Mouse (Mus musculus) heart, adult 8-10 months (tissue): ENCODE measurements at regions not wholly inside any gene's neighbourhood (a gene's known extent, or its start where the extent isn't known, plus 50 kb on each side); places are given as distances from the start of the nearest gene placed in this dataset.

ENCODE experiments used
- DNase-seq: peaks from one replicate; pipeline ENCODE4 v3.0.0; 2022; ENCODE audit warnings: low spot score

DNA sequence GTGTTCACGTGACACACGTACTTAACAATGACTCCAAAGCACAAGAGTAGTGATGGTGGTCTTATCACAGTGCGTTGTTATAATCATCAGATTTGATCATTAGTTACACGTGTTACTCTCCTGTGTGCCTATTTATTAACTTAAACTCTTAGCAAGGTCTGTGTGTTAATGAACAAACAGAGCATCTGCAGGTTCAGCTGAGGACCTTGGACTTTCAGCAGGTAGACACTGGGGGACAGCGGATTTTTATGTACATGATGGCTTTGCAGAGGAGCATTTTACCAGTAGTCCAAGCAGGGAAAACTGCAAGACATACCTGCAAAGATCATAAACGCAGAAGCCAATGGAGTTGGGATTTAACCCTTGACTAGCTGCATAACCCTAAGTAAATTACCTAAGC is 211.7 kb upstream of the Ntm start:
- no peak for DNase-seq

DNA sequence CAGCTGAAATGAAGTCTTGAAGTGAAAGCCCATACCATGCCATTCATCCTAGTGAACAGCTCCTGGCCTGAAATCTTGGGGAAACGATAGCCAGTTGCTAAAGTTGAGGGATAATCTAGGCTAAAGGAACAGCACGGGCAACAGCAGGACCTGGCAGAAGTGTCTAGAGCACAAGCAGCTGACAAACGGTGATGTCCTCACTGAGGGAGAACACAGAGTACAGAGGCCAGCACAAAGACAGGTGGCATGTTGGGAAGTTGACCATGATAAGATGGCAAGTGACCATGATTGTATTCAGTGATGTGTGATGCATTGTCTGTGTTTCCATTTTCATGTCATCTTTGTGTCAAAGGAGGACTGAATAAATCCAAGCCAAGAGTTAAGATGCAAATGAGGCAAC is 212.4 kb upstream of the Ntm start:
- no peak for DNase-seq

- no peak for DNase-seq
These were observed 220.5 kb upstream of the Ntm start for GRCm38 (mm10) chr9:30183409-30183808.

DNA sequence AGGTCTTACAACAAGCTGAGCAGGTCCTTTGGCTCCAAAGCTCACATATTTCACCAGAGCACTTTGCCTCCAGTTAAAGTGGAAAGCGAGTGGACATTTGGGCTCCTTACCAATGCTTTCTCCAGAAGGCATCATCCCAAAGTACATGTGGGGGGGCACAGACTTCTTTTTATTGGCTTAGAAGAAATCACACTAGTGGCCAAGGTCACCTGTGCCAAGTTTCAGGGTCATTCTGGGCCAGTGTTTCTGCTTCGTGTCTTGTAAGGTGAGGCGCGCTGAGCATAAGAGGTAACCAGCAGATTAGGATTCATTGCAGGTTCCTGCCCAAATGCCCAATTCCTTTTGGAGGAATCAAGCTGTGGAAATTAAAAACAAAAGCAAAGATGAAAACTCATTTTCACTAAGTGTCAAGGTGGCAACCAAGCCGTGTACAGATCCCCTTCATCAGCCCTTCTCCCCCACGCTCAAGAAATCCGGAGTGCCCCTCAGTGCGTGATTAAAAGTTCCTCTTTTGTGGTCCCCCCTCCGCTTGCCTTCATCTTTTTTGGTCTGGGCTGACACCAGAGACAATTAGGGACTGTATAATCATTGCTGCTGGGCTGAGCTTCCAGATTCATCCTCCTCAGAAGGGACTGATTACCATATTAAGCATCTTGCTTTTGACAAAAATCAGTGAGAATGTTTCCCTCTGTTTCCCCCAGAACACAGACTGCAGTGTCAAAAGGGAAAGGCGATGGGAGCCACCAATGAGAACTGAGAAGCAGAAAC is 222.2 kb upstream of the Ntm start:
- no peak for DNase-seq

GRCm38 (mm10) chr9:30186261-30186660 is 223.3 kb upstream of the Ntm start:
- DNase-seq, result no peak

DNA sequence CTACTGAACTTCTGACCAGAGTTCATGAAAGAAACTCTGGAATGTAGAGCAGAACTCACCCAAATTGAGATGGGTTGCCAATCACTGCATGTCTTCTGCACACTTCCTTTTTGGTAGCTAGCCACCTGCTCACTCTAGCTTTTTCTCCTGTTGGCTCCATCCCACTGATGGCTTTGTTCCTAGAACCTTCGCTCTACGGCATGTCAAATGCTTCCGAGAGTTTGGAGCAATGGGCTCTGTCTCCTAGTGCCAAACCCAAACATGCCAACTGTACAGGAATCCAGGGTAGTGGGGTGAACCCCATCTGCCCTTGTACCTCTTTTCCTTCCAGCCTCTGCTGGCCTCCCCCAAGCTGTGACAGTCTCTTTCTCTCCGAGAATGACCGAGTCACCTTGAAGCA is 227.1 kb upstream of the Ntm start:
- DNase-seq, result no peak

GRCm38 (mm10) chr9:30191119-30191518 is 228.2 kb upstream of the Ntm start:
- DNase-seq, result no peak

DNA sequence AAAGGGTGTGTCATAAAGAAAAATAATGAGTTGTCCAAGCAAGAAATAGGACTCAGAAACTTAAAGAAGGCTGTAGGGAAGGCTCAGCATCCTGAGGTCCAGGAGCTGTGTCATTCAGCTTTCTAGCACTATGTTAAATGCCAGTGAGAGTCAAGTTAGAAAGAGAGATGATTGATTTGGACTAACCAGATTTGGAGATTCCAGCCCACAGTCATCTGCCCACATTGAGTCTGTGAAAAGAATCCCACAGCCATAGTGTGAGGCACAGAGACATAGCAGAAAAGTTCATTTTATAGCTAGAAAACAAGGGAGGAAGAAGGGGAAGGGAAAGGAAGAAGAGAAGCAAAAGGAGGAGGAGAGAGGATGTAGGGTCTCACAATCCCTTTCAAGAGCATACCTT is 229.0 kb upstream of the Ntm start:
- DNase-seq, result no peak

- no peak for DNase-seq
These were observed 231.9 kb upstream of the Ntm start for GRCm38 (mm10) chr9:30194866-30195265.

- DNase-seq, result no peak
These were observed 224.5 kb upstream of the Snx19 start for GRCm38 (mm10) chr9:30202411-30202810.

GRCm38 (mm10) chr9:30207631-30208030 is 219.3 kb upstream of the Snx19 start:
- no peak for DNase-seq

DNA sequence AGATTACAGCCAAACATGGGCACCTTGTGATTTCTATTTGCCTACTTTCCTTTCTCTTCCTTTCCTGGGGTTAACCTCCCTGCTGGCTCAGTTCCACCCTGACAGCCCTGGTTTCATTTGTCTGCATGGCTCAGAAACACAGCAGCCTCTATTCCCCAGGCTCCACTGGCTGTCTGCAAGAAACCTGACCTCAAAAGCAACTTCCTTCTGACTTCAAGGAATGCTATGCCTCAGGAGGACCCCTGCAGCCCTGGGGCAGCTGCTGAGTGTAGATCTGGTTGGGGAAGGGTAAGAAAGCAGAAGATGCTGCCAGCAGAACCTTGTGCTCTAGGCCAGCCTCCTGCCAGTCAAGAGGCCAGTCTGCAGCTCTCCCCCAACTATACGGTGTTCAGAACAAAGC is 217.1 kb upstream of the Snx19 start:
- DNase-seq, result no peak

GRCm38 (mm10) chr9:30212471-30213075 is 214.3 kb upstream of the Snx19 start:
- DNase-seq, result no peak

DNA sequence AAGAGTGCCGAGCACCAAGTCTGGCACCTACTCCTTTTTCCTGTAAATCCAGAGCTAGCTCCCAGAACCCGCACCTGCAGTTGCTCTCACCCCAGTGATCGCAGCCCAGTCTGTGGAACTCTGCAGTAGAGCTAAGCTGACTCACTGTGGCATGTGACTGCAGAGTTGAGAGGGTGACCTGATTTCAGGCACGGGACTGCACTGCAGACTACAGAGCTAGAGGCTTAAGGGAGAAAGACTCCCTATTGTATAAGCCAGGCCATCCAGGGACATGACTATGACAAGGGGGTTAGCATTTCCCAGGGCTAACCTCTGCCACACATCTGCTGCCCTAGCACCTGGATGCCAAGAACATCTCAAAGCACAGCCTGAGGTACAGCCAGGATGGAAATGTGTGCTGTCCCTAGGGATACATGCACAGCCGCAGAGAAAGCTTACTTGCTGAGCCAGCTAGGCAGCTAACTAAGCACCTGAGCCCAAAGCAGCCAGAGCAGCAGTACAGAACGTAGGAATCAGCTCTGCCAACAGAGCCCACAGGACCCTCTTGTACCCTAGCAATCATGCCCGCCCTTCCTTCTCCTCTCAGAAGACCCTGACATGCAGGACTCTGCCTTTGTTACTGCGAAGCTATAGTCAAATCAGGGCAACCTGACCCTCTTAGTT is 192.3 kb upstream of the Snx19 start:
- peak; percentile 17 for DNase-seq

GRCm38 (mm10) chr9:30235791-30236190 is 191.1 kb upstream of the Snx19 start:
- DNase-seq, result no peak

- no peak for DNase-seq
These were observed 184.8 kb upstream of the Snx19 start for GRCm38 (mm10) chr9:30242107-30242506.

DNA sequence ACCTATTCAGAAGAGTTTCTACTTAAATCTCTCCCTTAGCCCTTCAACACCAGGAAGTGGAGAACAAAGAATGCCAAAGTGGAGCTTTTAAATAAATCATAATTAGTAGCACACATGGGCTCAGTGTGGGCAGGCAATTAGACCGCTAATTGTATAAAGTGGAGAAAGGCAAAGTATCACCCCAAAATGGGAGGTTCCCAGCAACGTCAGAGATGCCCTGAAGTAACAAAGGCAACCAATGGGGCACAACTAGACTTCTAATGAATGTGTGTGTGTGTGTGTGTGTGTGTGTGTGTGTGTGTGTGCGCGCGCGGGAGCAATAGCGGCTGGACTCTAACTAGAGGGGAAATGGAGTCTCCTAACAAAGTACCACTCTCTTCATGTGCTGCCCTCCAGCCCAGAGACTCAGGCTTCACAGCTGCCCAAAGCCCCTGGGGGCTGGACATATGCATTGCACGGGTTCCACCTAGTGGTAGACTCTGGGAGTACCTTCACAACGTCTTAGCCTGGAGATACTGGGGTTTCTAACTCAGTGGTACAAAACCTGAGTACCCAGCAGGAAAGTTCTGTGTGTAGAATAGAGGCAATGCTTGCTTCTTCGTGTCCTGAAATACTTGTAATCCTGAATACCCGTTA is 162.3 kb upstream of the Snx19 start:
- DNase-seq, result peak; percentile 14

DNA sequence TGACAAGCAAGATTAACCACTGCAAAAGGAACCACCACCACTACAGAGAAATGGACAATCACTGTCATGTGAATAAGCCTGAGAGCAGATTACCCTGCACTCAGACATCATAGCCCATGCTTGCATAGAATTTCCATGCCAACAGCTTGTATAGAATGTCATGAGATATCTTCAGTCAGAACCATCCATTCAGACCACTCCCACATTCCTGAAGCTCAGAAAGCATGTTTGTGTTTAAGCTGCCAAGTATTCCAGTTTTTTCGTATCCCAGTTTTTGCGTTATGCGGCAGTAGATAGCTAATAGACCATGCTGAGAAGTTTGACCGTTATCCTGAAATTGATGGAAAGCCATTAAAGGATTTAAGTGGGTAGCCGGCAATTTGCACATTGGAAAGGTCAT is 155.8 kb upstream of the Snx19 start:
- no peak for DNase-seq

- DNase-seq, result no peak
These were observed 153.1 kb upstream of the Snx19 start for GRCm38 (mm10) chr9:30273836-30274235.

DNA sequence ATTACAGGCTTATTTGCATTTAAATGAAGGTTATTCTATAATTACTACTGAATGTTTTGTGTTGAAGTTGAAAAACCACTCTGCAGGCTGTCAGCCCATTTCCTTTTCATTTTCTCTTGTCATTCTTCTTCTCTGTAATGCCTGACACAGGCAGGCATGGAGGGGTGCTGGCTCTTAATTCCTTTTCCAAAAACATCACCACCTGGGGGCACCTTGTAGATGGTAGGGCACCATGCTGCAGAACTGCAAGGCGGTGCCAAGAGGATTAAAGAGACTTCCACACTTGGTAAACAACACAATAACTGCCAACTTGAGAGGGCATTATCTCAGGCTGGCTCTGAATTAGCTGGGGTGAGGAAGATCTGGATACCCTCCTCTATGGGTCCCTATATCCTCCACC is 148.7 kb upstream of the Snx19 start:
- no peak for DNase-seq

DNA sequence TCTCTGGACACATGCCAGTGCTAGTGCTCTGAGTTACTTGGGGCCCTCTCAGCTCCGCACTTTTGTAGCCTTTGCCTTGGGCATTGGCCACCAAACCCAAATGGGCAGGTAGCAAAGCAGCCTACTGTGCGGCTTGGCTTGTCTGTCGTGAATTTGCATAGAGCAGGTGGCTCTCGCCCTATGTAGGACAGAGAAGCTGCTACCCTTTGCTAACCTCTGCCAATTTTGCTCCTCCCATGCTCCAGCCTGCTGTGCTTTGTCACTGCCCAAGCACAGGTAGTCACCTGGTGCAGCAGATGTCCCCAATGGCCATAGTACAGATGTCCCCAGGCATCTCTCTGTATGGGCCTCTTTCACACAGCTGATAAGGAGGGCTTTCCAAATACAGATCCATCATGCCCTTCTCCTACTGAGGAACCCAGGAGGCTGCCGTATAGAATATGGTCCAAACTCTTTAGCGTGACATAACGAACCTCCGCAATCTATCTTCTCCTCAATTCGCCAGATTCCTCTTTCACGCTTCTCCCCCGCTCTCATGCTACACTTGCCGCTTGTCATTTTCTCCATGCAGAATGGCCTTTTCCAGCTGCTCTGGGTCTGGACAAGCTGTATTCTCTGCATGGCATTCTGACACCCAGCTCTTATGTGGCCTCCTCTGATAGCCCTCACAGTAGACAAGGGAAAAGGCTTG is 143.7 kb upstream of the Snx19 start:
- DNase-seq, result no peak

DNA sequence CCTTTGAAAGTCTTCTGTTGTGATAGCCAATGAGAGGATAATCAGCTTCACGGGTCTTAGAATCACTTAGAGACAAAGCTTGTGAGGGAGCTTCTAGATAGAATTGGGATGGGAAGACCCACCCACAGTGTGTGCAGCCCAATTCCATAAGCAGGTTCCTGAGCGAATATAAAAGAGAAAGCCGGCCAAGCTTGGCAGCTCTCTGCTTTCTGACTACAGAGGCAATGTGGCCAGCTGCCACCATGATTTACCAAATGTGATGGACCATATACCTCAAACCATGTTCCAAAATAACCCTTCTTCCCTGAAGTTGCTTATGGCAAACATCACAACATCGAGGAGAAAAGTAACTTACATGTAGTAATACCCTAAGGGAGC is 143.1 kb upstream of the Snx19 start:
- no peak for DNase-seq
